Mouse (Mus musculus) adrenal gland, postnatal 36 days (tissue): ENCODE measurements around the gene Pgghg. TPM values are rescaled to one million over a fixed set of nuclear protein-coding genes. Genes with fewer than 3 reads are reported as not detected.

ENCODE experiments used
- DNase-seq, 2 experiments: peaks; one replicate each; pipeline ENCODE4 v3.0.0; 2021; ENCODE audit warnings: mixed read lengths in 1 of 2
- total RNA-seq, 2 experiments: library from RNA; stranded (reverse); gene quantifications; 2 replicates each; pipeline ENCODE4 v1.2.3; 2021

Gene Pgghg
- total RNA-seq, 2 experiments from 2014 or later = 35.8 to 38.1 TPM

DNA sequence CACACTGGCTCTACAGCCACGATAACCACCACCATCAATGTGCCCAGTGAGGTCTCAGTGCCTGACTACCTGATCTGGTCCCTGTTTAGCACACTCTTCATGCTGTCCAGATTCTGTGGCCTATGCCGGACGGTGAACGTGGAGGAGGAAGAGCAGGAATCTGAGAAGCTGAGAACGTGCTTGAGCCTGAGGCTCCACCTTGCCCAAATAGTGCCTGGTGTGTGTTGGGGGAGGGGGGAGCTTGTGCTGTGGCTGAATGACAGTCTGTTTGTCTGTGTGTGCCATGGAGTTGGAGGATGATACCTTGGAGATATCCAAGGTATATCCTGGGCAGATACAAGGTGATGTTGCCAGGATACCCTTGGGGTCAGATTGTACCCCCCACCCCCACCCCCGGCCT is 49.0 kb downstream of the Pgghg start:
- DNase-seq = no peak

GRCm38 (mm10) chr7:140990622-140991021 is 49.4 kb downstream of the Pgghg start:
- DNase-seq = no peak

DNA sequence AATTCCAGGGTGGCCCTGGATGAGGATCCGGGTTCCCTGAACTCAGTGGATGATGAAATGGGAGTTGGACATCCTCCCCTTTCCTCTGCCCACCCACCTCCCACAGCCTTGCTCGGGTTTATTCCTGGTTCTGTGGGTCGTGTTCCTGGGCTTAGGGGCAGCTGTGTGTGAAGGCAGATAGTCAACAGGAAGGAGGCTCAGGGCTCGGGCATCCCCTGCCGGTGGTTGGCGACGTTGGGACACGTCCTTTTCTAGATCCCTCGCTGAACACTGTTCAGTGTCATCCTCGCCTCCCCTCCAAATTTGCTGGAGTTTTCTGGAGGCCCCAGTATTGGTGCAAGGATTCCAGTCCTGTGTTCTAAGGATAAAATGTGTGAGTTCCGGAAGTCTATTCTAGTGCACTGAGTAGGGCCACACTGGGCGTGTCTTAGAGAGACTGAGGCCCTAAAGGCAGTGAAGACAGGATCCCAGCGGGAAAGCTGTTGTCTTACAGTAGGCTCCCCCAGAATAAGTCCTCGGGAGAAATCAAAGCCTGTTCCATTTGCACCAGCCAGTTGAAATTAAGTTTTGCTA is 50.0 kb downstream of the Pgghg start:
- no peak for DNase-seq

Other genes starting within 250 kb of the Pgghg start
- not detected for gene Olfr541, start 244.1 kb upstream of the Pgghg start, total RNA-seq
- 100 to 1,000 TPM; 251 to 279 TPM for gene Cyp2e1, start 177.7 kb upstream of the Pgghg start, total RNA-seq
- not detected for gene Syce1, start 153.5 kb upstream of the Pgghg start, total RNA-seq
- 1 to 10 TPM; 2.7 to 3.4 TPM for gene Zfp941, start 119.2 kb upstream of the Pgghg start, total RNA-seq
- under 1 TPM in 1 of 2 experiments, not detected in 1; 0.70 TPM for gene Urah, start 106.4 kb upstream of the Pgghg start, total RNA-seq
- not detected for gene Scgb1c1, start 95.8 kb upstream of the Pgghg start, total RNA-seq
- gene Odf3, start 93.6 kb upstream of the Pgghg start, total RNA-seq = under 1 TPM in 1 of 2 experiments, not detected in 1; 0.26 TPM
- 1 to 10 TPM in 1 of 2 experiments, not detected in 1; 1.3 TPM for gene Gm45785, start 85.1 kb upstream of the Pgghg start, total RNA-seq
- 10 to 100 TPM; 52.7 to 60.4 TPM for gene Ric8a, start 84.4 kb upstream of the Pgghg start, total RNA-seq
- 10 to 100 TPM; 30.5 to 41.4 TPM for gene Bet1l, start 83.8 kb upstream of the Pgghg start, total RNA-seq
- gene Psmd13, start 59.4 kb upstream of the Pgghg start, total RNA-seq = 100 to 1,000 TPM; 118 to 127 TPM
- gene Sirt3, start 59.1 kb upstream of the Pgghg start, total RNA-seq = 10 to 100 TPM; 31.3 to 33.8 TPM
- 1,000 to 10,000 TPM in 1 of 2 experiments, 100 to 1,000 TPM in 1; 964 to 1,065 TPM for gene Cox8b, start 40.9 kb upstream of the Pgghg start, total RNA-seq
- gene Nlrp6, start 20.5 kb upstream of the Pgghg start, total RNA-seq = 1 to 10 TPM in 1 of 2 experiments, under 1 TPM in 1; 0.99 to 1.1 TPM
- gene Ifitm5, start 8.9 kb downstream of the Pgghg start, total RNA-seq = 1 to 10 TPM in 1 of 2 experiments, under 1 TPM in 1; 0.63 to 1.7 TPM
- not detected for gene Gm45717, start 14.5 kb downstream of the Pgghg start, total RNA-seq
- gene Ifitm2, start 14.6 kb downstream of the Pgghg start, total RNA-seq = 100 to 1,000 TPM; 430 to 633 TPM
- gene Ifitm1, start 25.8 kb downstream of the Pgghg start, total RNA-seq = 1 to 10 TPM; 5.5 to 7.3 TPM
- gene Ifitm3, start 69.4 kb downstream of the Pgghg start, total RNA-seq = 100 to 1,000 TPM; 135 to 191 TPM
- gene Ifitm6, start 76.5 kb downstream of the Pgghg start, total RNA-seq = under 1 TPM in 1 of 2 experiments, not detected in 1; 0.99 TPM
- not detected for gene Gm17387, start 87.7 kb downstream of the Pgghg start, total RNA-seq
- gene B4galnt4, start 119.7 kb downstream of the Pgghg start, total RNA-seq = under 1 TPM; 0.83 to 0.95 TPM
- 1 to 10 TPM; 1.4 to 1.5 TPM for gene Pkp3, start 136.8 kb downstream of the Pgghg start, total RNA-seq
- 1 to 10 TPM; 2.4 to 4.3 TPM for gene Sigirr, start 159.2 kb downstream of the Pgghg start, total RNA-seq
- under 1 TPM; 0.30 TPM for gene Ano9, start 176.4 kb downstream of the Pgghg start, total RNA-seq
- 10 to 100 TPM; 41.8 to 42.9 TPM for gene Ptdss2, start 181.0 kb downstream of the Pgghg start, total RNA-seq
- 100 to 1,000 TPM; 265 to 371 TPM for gene Rnh1, start 231.5 kb downstream of the Pgghg start, total RNA-seq